Mouse (Mus musculus): ENCODE data around the gene D430019H16Rik. TPM values are rescaled to one million over a fixed set of nuclear protein-coding genes. Genes with fewer than 3 reads are reported as not detected.
A peak's percentile ranks its signal among the peaks of the same experiment; 100 is the strongest.

D430019H16Rik gene
- total RNA-seq (2022): 10 to 100 TPM in 2 of 4 experiments, 1 to 10 TPM in 2; 5.9 to 15.8 (median 9.5) TPM

GRCm38 (mm10) chr12:105453670-105454257 lies at the start of gene D430019H16Rik:
Gene D430019H16Rik (plus strand): TSS chr12:105453856.
- peak; percentile 44 for DNase-seq

- no peak for DNase-seq
These were observed 47.6 kb upstream of the D430019H16Rik start for GRCm38 (mm10) chr12:105406008-105406407.

GRCm38 (mm10) chr12:105413909-105414308 lies 39.7 kb upstream of the D430019H16Rik start:
- DNase-seq: no peak

GRCm38 (mm10) chr12:105420476-105420875 lies 33.2 kb upstream of the D430019H16Rik start:
- no peak for DNase-seq

- DNase-seq: peak; percentile 30
These were observed 27.1 kb upstream of the D430019H16Rik start for GRCm38 (mm10) chr12:105426541-105426940.

GRCm38 (mm10) chr12:105427039-105427757 lies 26.5 kb upstream of the D430019H16Rik start:
- DNase-seq: peak; percentile 30

GRCm38 (mm10) chr12:105431872-105432271 lies 21.8 kb upstream of the D430019H16Rik start:
- no peak for DNase-seq

- DNase-seq: no peak
These were observed 20.8 kb upstream of the D430019H16Rik start for GRCm38 (mm10) chr12:105432807-105433206.

GRCm38 (mm10) chr12:105438259-105438658 lies 15.4 kb upstream of the D430019H16Rik start:
- no peak for DNase-seq

GRCm38 (mm10) chr12:105439976-105440375 lies 13.7 kb upstream of the D430019H16Rik start:
- no peak for DNase-seq

GRCm38 (mm10) chr12:105443569-105443968 lies 10.1 kb upstream of the D430019H16Rik start:
- no peak for DNase-seq

- no peak for DNase-seq
These were observed 7.9 kb upstream of the D430019H16Rik start for GRCm38 (mm10) chr12:105445767-105446166.

GRCm38 (mm10) chr12:105449239-105449638 lies 4.4 kb upstream of the D430019H16Rik start:
- no peak for DNase-seq

GRCm38 (mm10) chr12:105454258-105455062 lies 804 bp downstream of the D430019H16Rik start:
- no peak for DNase-seq

GRCm38 (mm10) chr12:105455063-105455559 lies 1.5 kb downstream of the D430019H16Rik start:
- DNase-seq: no peak

- DNase-seq: peak; percentile 65
These were observed 5.1 kb downstream of the D430019H16Rik start for GRCm38 (mm10) chr12:105458791-105459190.

- no peak for DNase-seq
These were observed 7.4 kb downstream of the D430019H16Rik start for GRCm38 (mm10) chr12:105461066-105461465.

- no peak for DNase-seq
These were observed 15.4 kb downstream of the D430019H16Rik start for GRCm38 (mm10) chr12:105469026-105469425.

- no peak for DNase-seq
These were observed 21.7 kb downstream of the D430019H16Rik start for GRCm38 (mm10) chr12:105475230-105475911.

- DNase-seq: no peak
These were observed 22.8 kb downstream of the D430019H16Rik start for GRCm38 (mm10) chr12:105476453-105476852.

GRCm38 (mm10) chr12:105476993-105477392 lies 23.3 kb downstream of the D430019H16Rik start:
- no peak for DNase-seq

- no peak for DNase-seq
These were observed 29.8 kb downstream of the D430019H16Rik start for GRCm38 (mm10) chr12:105483503-105483902.

Data from adrenal gland, adult 8-10 months (tissue).